Mouse (Mus musculus): ENCODE results near the gene Ctdsp2.

DNA sequence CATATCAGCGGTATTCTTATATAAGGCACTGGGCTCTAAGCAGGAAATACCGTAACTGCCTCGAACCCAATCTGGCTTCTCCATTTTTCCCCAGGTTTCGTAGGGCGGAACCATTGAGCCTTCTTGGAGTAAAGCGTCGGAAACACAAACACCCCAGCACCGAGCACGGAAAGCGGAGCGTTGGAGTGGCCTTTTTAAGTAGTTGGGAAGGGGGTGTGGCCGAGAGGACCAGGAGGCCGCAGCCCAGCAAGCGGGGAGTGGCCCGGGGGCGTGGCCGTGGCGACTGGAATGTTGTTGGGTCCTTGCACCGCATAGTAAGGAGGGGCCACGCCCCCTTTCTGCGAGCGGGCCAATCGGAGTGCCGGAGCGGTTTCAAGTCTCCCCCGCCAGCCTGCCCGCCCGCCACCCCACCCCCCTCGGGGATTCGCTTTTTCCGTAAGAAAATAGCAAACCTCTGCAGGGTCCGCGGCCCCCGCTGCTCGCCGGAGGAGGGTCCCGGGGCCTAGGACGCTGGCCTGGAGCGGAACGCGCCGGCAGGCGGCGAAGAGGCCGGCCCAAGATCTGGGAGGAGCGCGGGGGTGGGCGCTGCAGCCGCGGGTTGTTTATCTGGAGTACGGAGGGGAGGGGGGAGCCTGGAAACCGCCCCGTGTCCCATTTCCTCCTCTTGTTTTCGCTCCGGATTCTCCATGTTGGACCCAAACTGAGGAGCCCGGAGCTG lies at the start of gene Ctdsp2:
- TF ChIP-seq CTCF (IDR thresholded peaks at IDR 0.05; ENCODE audit: control insufficient read depth, insufficient read depth, insufficient read length) (no peak), MYOD1 (IDR thresholded peaks at IDR 0.05; ENCODE audit: control insufficient read depth, insufficient read length, low read depth) (no peak), MYOG (IDR thresholded peaks at IDR 0.05; ENCODE audit: control insufficient read depth, extremely low read depth, insufficient read length) (no peak), USF1 (IDR thresholded peaks at IDR 0.05; ENCODE audit: low read depth) (no peak)
